Mouse (Mus musculus) spleen, postnatal 14 days (tissue): Measurements from ENCODE around the gene Cd79b.
A peak's percentile ranks its signal among the peaks of the same experiment; 100 is the strongest.
"Not testable (repeated sequence)": the region's sequence is repeated elsewhere in the genome, so short reads cannot be mapped to it uniquely, and the experiment has no call there.

ENCODE experiments used
- DNase-seq, 2 experiments: peaks; one replicate each; pipeline ENCODE4 v3.0.0; 2021 to 2022; ENCODE audit warnings: low spot score in 2 of 2

The Cd79b gene

DNA sequence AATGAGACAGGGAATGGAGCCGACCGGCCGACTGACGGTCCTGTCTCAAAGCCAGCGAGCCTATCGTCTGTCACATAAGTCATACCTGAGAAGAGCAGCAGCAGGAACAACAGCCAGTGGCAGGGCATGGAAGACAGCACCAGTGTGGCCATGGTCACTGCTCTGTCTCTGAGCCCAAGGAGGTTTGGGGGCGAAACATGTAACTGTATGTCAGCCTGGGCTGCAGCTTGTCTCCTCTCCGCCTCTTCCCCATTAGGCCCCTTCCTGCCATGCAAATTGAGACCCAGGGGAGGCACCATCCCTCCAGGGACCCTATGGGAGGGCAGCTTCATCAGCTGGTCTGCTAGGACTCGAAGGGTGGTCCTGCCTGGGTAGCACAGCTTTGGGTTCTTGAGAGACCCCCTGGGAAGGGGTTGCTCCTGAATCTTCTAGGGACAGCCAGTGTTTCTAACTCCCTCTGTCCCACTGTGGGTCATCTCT lies at the start of gene Cd79b:
TSS of gene Cd79b (minus strand) at position 430 of the 480 bp plus-strand sequence.
- DNase-seq, result peak; percentile 64 to 73

DNA sequence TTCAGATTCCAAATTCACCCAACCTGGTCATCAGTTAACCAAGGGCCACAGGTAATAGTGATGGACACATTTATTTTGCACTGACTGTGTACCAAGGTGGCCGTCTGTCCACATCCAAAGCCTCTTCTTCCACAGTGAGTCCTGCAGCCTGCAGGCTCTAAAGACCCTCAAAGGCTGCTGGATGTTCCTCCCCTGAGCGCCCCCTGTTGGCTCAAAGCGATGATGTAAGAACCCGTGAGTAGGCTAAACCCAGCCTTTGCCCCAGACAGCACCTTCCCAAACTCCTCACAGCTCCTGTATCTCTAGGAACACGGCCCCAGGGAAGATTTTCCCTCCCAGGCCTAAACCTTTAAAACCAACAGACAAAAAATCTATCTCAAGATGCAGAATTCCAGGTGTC lies 44.8 kb upstream of the Cd79b start:
- no peak for DNase-seq

DNA sequence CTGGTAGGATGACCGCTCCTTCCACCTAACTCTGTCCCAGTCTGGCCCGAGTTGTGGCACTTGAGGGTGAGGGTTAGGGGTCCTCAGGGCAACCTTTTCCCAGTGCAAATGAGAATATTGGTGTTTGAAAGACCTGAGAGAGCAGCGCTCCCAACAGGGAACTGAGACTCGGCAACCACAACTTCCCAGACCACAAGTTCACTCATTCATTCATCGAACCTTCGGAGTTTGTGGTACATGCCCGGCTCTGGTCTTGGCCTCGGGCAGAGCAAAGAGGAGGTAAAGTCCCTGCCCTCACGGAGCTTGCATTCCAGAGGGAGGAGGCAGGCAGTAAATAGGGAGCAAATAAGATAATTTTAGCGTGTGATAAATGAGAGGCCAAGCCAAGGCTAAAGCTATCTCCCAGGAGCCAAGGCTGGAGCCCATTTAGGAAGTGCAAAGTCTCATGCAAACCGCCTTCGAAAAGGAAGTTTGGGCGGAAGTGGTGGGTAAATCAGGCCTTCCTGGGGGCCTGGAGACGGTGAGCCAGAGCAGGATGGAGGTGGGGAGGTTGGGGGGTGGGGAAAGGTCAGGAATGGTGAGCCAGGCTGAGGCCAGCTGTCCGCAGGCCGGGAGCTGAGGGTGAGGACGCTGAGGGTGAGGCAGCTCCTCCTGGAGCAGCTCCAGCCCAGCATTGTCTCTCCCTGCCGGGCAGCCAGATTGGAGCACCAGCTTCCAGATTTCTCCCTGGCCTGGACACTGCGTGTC lies 41.0 kb upstream of the Cd79b start:
- DNase-seq, result no peak

DNA sequence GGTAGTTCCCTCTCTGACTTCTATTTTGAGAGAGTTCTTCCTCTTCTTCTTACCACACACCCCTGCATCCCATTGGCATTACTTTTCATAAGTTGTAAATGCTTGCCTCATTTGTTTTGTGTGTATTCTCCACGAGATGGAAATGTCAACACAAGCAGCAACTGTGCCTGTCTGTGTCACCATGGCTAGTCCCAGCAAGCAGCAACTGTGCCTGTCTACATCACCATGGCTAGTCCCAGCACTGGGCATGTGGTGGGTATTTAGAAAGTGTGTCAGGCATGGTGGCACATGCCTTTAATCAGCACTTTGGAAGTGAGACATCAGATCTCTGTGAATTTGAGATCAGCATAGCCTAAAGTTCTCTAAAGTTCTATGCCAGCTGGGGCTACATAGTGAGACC lies 39.6 kb upstream of the Cd79b start:
- DNase-seq, result no peak

DNA sequence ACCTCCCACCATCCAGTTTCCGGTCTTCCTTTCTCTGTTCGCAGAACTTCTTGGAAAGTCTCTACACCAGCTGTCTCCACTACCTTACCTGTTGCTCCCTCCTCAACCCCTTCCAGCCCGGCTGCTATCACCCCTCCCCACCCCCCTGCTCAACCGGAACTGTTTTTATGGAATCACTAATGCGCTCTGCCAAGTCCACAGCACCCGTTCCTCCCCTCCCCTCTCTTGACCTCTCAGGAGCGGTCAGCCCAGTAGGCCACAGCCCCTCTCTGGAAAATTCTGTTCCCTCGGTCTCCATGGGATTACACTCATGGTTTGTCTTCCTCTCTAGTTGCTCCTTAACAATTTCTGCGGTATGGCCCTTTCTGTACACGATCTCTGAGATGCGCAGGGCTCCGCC lies 38.6 kb upstream of the Cd79b start, which contains the start of gene Scn4a:
TSS of gene Scn4a (minus strand) at position 101 of the 400 bp plus-strand sequence.
- no peak for DNase-seq

DNA sequence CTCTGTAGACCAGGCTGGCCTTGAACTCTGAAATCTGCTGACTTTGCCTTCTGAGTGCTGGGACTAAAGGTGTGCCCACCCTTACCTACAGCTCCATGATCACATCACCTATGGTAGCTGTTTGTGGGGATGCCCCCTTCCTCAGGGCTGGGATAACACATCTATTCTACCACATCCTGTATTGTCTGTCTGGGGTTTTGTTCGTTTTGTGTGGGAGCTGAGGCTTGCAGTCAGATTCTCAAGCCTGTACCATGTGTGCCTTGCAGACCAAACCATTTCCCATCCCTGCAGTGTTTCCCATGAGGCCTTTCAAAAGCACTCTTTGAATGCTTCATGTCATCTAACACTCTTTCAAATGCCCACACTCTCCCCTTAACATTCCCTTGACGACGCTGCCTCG lies 37.4 kb upstream of the Cd79b start:
- DNase-seq, result no peak

DNA sequence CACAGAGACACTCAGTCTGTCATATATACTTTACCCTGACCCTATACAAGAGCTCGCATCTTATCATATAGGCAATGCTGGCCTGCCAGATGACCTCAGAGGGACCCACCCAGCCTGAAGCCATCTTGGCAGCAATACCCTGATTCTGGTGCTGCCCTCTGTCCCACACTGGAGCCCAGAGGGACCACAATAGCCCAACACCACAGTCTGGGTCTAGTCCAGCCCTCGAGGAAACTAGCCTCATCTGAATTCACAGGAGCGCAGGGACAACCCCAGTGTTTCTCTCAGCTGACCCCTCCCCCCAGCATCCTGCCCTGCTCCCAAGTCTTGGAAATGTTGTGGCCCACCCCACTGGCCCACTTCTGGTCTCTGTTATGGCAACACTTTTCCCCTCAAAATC lies 36.7 kb upstream of the Cd79b start:
- DNase-seq, result no peak

DNA sequence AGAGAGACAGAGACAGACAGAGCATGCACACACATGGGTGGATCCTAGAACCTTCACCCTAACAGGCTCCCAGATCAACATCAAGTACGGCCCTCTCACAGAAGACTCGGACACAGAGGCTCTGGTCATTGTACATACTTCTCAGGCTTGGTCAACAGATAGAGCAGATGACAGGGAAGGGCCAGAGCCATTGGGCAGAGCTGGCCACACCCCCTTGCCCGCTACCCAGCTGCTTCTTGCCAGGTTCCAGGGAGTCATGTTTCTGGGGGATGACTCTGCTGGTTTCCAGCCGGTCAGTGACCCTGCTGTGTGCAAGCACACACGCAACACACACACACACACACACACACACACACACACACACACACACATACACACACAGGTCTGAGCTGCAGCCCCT lies 36.3 kb upstream of the Cd79b start:
- DNase-seq, result no peak

DNA sequence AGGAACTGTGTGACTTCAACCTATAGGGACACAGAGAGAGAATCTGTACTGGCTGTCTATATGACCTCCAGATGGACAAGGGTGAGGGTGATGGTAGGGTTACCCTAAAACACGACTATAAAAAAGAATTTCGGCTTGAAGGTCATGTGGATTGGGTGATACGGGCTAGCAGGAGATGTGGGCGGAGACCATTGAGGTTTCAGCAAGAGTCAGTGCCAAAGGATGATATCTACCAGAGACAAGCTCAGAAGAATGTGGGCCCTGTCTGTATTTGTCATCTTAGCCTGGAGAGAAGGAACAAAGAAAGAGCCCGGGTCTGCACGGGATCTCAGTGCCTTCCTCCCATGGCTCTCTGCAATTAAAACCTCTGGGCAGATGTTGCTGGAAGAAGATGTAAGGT lies 35.2 kb upstream of the Cd79b start:
- DNase-seq, result no peak

DNA sequence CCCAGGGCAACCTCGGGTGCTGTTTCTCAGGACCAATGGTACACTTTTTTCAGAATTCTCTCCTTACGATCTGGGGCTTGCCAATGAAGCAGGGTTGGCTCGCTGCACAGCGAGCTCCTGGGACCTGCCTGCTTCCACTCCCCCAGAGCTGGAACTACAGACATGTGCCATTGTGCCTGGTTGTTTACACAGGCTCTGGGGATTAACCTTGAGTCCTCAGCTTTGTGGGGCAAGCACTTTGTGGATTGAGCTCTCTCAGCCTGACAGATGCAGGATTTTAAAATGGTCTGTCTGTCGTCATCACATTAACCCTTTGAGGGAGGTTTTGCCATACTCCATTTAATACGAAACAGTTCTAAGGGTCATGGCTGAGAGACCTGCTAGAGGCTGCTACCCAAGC lies 30.3 kb upstream of the Cd79b start:
- no peak for DNase-seq

DNA sequence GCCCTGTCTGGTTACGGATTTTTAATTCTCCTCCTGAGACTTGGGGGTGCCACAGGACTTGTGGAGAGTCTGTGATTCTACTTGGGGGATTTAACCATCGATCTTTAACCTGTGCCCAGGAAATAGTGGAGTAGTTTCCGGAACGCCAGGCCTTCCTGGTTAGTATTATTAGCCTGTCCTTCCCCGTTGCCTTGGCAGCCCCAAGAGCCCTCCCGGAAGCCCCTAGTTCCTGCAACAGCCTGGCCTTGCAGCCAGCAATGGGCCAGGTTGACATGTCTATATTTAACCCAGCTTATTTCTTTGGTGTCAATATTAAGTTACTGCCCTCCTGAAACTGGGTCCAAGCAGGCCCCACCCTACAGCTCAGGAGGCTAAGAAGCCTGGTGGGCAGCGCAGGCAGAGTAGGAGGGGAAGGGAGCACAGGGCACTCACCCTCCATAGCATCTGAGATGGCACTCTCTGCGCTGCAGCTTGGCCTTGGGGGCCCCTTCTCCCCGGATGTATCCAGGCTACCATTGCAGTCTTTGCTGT lies 26.5 kb upstream of the Cd79b start:
- no peak for DNase-seq

DNA sequence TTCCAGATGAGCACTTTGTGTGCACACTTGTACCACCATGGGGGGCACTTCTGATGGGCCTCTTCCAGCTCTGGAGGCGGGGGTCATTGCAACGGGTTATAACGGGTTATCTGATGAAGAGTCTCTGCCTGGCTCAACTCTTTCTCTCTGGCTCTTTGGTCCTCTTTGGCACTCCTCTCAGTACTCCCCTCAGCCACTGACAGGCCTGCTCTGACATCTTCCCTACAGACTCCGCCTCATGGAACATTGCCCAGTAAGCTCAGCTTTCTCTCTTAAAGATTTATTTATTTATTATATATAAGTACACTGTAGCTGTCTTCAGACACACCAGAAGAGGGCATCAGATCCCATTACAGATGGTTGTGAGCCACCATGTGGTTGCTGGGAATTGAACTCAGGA lies 24.8 kb upstream of the Cd79b start:
- DNase-seq, result not testable (repeated sequence)

DNA sequence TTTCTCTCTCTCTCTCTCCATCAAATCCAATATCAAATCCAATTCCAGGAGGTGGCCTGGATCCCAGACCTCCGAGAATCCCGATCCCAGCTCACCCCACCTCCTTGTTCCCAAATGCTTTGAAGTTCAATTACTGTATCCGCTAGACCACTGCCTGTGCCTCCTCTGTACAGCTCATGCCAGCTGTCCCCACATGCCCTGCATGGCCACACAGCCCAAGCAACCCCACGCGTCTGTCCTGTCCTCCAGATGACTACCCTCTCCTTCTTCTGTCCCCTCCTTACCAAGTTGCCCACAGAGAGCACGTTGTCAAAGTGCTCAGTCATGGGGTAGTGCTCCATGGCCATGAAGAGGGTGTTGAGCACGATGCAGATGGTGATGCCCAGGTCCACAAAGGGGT lies 24.3 kb upstream of the Cd79b start:
- no peak for DNase-seq

DNA sequence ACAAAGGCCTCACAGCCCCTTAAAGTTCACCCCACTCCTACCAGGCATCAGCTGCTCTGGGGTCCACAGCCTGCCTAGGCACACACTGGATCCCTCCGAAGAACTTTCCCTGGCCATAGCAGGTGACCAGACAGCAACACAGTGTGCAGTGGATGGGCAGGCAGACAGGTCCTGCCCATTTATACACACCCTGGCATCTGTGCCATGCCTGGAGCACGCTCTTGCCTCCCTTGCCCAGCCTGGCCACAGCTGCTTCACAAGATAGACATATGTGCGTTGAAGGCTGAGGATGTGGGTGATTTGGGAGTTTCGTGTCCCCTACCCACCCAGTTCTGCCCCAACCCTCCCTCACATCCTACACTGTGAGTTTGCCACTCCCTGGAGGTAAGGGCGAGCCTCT lies 23.5 kb upstream of the Cd79b start:
- DNase-seq, result no peak

DNA sequence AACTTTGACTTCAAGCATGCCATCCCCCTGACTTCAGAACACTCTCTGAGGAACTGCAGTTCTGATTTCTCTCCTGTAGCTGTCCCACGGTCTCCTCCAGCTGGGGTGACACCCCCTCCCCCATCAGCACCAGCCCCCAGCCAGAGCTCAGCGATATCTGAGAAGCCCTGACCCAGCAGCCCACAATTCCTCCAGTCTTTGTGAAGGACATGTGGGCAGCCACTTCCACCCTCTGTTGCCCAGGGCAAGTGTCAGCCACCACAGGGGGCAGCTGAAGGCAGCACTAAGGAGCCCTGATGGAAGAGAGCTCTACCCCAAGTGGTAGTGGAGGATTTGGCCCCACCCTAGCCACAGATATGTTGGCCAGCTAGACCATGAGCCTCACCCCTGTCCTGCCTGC lies 19.5 kb upstream of the Cd79b start:
- no peak for DNase-seq

DNA sequence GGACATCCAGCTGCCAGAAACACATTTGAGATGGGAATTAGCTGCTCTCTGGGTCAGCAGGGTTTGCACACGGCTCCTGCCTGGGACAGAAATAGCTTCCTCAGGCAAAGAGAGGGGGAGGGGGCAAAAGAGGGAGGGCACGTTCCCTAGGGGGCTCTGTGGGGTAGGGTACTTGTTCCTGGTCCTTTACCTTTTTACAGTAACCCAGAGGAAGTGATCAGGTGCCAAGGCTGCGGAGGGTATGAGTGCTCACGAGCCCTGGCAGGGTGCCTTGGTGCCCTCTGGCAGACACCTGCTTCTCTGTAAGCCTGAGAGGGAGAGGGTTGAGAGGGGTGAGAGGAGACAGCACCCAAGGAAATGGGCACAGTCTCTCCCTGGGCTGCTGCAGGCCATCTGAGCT lies 17.9 kb upstream of the Cd79b start:
- DNase-seq, result no peak

DNA sequence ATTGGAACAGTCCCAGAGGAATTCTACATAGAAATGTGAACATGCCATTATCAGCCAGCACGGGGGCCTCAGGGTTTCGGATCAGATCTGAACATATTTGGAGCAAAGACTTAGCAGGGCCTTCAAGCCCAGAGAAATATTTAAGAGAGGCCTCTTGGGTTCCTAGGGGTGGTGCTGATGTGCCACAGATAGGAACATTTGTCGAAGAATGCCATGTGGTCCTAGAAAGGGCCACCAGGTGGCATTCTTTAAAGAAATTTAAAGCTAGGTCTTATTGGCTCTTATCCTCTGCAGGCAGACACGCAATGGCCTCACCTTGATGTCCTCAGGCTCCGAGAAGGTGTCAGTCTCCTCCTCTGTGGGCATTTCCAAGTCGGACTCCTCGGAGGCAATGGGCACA lies 15.1 kb upstream of the Cd79b start:
- peak in 1 of 2 experiments; percentile 54 for DNase-seq

DNA sequence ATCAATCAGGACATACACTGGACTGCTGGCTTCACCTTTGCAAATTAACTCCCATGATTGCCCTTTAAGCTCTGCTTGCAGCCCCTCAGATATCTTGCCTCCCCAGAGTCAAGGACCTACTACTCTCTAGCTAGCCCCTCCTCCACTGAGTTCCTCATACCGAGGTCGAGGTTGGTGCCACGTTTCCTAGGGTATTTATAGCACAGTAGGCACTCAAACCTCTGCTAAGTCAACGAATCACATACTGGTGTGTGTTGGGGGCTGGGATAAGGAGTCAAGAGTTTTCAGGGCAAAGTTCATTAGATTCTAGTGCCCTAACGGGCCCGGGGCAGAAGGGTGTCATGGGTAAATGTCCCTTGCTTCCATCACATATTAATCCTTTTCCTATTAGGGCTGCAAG lies 14.6 kb upstream of the Cd79b start:
- DNase-seq, result no peak

DNA sequence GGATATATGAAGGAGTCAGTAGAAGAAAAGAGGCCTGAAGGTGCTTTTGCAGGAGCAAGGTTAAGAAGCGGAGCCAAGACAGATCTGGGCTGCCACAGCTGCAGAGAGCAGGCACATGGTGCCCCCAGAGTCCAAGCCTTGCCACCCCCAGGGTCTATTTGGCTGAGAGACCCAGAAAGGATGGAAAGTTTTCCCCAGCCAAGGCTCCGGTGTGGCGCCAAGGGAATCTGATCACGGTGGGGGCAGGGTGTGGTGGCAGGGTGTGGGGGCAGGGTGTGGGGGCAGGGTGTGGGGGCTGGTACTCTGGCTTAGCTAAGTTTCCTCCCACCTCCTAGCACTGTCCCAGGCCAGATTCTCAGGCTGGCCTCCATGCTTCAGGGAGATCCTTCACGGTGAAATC lies 14.0 kb upstream of the Cd79b start:
- no peak for DNase-seq

DNA sequence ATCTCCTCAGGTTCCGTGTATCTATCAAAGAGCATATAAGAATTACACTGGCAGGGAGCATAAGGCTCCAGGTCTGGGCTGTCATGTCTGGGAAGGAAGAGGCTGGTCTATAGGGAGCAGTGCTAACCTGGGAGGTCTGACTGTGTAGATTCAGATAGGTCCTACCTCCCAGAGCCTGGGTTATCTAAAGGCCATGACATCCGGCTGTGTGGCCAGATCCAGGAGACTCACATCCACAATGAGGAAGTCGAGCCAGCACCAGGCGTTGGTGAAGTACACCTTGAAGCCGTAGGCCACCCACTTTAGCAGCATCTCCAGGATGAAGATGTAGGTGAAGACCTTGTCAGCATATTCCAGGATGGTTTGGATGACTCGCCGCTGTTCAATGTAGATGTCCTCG lies 11.9 kb upstream of the Cd79b start:
- DNase-seq, result no peak

DNA sequence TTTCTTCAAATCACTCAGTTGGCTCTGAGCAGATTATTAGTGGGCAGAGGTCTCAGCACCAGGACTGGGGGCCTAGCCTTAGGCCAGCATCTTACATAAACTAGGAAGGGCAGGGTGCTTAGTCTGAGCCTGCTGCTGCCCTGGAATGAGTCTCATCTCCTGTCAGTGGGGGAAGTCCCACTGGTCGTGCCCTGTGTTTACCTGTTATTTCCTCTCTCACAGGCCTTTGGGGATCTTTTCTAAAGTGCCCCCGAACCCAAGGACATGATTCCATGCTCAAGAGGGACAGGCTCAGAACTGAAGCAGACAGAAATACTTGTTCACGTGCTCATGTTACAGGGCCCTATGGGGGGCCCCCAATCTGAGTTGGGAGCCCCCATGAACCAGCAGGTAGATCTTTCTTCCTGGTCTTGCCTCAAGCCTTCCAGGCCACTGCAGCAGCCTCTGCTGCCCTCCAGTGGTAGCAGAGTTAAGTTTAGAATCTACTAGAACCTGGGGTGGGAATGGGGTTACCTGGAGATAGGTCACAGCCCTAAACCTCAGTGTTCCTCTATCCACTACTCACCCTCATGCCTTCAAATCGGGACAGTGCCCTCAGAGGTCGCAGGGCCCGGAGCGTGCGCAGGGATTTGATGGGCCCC lies 11.1 kb upstream of the Cd79b start:
- DNase-seq, result peak; percentile 48 to 74

DNA sequence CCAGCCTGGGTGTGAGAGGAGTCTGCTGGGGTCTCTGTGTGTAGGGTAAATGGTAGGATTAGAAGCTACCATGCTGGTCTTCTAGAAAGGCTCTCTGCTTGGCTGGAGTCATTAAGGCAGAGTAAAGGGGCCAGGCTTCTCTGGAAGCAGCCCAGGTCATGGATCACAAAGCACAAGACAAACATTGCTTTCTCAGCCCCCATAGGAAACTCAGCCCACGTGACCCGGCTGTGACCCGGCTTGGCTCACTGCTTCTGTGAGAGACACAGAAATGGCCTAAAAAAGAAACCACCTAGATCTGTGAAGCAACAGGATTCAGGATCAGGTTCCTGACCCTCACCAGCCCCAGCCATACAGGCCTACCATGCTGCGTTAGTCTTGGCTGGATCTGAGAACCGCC lies 10.3 kb upstream of the Cd79b start:
- DNase-seq, result peak in 1 of 2 experiments; percentile 52
